Mouse (Mus musculus) olfactory bulb, adult 2 months (tissue): ENCODE results near the gene Clec2h.

ENCODE experiments used
- CTCF ChIP-seq: fragments of 200-500 bp; IDR thresholded peaks from 2 replicates; pipeline ENCODE4 v1.5.1; 2012; ENCODE audit warnings: low read depth, mild to moderate bottlenecking, low read length, moderate library complexity; ENCODE audit not compliant: insufficient read depth
- POLR2A ChIP-seq: fragments of 200-500 bp; IDR thresholded peaks from 2 replicates; pipeline ENCODE4 v1.6.1; 2012; ENCODE audit warnings: mild to moderate bottlenecking, low read depth, low read length, moderate library complexity; ENCODE audit not compliant: insufficient read depth

GRCm38 (mm10) chr6:128679574-128679973 is 17.4 kb downstream of the Clec2h start:
- TF ChIP-seq CTCF (no peak), POLR2A (no peak)
